Mouse (Mus musculus): Measurements from ENCODE around the gene Rnf113a2.

Gene Rnf113a2

DNA sequence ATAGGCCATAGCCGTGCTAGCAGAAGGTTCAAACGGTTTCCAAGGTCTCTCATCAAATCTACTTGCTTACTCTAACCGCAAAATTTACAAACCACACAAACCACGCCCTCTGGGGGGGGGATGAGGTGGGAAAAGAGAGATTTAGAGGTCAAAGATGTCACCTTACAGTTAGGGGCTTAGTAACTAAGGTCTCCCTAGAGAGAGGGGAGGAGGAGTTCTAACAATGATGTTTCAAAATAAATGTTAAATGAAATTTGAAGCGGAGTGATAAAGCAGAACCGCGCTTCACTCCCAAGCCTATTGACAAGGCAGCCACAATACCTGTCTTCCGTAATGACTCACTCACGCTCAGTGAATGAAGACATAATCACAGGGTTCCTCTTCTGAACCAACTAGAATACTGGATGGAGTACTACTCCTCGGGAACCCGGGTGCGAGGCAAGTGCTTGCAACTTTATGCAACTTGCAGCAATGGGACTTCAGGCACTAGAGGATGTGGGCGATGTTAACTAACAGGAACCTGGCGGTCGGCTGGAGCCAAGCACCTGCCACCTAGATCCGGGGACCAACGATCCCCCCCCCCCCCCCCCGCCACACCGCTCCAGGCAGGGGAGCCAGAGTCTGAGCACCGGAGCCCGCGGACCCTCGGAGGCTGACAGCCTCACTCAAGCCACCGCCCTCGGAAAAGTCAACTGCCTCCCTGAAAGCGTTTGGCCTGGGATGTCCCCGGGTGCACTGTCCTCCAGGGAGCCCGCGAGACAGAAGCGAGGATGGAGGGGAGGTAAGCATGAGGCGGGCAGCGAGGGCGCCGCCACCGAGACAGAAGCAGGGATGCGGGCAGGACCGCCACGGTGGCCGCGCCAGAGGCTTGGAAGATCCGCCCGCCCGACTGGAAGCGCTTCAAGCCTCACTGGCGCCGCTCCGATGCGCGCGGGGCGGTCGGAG is 8.8 kb upstream of the Rnf113a2 start:
- DNase-seq (ENCODE audit: low read depth, low spot score) = peak; percentile 36

DNA sequence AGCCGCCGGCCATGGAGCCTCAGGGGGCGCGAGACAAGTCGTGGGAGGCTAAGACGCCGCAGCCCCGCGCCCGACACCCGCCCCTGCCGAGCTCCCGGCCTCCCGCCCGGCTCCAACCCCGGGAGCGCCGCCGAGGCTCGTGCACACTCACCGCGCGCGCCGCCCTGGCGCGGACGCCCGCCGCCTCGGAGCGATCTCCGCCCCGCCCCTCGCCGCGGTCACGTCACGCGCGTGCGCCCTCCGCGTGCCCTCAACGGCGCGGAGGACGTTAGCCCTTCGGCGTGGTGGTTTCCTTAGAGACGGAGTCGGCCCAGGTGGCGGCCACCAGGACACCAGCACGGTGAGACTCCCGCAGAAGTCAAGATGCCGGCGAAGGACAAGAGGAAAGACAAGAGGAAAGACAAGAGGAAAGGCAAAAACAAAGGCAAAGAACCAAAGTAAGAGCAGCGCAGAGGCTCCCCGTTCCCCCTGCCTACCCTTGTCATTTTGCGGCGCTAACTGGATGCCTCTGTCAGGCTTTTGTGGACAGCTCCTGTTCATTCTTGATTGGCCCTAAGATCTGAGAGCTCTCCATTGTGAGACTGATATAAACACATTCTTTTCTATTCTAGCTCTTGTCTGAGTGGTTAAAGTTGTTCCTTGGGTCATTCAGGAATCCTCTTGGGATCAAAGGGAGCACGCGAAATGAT is 8.0 kb upstream of the Rnf113a2 start, which contains the start of the genes Entpd5 and Bbof1:
TSS of gene Entpd5 (minus strand) at position 211 of the 689 bp plus-strand sequence.
TSS of gene Bbof1 (plus strand) at position 253 of the 689 bp plus-strand sequence.
- peak; percentile 67 for DNase-seq (ENCODE audit: low read depth, low spot score)

- no peak for DNase-seq (ENCODE audit: low read depth, low spot score)
These were observed 568 bp downstream of the Rnf113a2 start for GRCm38 (mm10) chr12:84417605-84417922.

DNA sequence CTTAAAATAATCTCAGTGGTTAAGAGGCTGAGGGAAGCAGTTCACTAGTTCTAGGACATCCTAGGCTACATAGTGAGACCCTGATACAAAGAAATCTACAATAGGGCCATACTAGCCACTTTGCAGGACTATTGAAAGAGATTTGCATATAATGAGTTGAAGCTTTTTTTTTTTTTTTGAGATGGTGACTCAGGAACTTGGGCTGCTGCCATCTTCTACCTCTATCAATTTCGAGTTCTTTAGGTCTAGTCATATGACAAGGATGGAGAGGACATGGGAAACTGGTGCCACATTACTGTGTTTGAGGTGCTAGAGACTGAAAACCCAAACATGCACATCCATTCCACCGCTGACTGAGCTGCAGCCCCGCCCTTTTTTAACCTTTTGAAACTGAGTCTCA is 7.0 kb downstream of the Rnf113a2 start:
- peak; percentile 31 for DNase-seq (ENCODE audit: low read depth, low spot score)

- no peak for DNase-seq (ENCODE audit: low read depth, low spot score)
These were observed 12.8 kb downstream of the Rnf113a2 start for GRCm38 (mm10) chr12:84429825-84430224.

DNA sequence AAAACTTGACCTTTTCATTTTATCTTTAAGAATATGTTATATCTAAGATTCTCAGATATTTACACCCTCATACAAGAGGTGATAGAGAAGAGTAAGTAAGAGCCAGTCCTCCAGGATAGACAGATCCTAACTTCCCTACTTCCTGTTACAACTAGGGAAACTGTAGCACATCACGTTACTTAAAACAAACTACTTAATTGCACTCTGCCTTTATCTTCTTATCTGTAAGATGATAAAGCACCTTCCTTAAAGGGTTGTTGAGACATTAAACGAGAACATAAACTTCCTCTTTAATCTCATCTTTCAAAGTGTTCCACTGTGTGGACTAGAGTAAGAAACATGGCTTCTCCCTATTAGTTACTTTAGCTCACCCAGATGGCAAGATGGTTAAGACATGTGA is 21.7 kb downstream of the Rnf113a2 start:
- no peak for DNase-seq (ENCODE audit: low read depth, low spot score)

DNA sequence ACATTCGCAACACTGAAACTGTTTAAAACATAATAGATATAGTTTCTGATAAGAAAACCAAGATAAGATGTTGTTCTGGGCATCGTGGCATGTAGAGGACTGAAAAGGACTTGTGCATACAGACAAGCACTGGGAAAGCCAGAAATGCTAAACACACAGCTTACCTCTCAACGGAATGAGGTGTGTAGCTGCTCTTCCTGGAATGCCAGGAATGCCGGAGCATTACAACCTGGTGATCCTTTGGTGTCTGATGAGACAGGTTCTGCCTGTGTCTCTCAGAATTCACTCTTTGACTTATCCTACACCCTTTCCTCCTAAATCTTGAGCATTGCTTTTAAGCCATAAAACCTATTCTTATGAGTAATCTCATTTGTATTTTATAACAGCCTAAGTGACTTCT is 25.5 kb downstream of the Rnf113a2 start:
- no peak for DNase-seq (ENCODE audit: low read depth, low spot score)

DNA sequence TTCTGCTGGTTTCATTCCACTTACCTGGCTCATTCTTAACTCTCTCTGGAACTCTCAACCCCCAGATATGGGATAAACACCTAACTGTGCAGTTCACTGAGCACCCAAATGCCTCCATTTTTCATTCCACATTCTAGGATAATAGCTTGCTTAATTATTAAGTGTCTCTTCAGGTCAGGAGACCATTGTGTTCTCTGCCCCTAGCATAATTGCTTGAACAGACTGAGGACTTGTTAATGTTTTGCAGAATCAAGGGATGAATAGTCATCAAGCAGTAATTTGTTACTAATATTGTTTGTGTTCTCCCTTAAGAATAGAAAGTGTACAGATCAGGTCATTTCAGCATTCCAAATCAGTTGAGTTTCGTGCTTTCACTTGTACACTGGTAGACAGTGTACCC is 30.4 kb downstream of the Rnf113a2 start:
- no peak for DNase-seq (ENCODE audit: low read depth, low spot score)

DNA sequence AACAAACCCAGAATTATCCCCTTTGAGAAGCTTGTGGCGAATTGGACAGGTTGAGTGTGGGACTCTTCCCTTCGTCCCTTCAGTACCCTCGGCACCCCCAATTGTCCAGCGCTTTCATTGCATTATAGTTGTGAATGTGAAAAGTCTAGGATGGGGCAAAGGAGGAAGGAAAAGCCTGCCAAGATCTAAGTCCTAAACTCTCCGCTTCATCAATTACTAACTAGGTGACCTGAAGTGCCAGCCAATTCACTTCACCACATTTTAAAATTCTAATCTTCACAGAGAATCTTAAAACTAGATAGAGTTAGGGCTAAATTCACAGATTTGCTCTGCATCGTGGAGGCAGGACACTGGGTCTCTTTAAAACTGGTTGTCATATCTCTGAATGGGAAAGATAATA is 31.2 kb downstream of the Rnf113a2 start:
- DNase-seq (ENCODE audit: low read depth, low spot score) = no peak

GRCm38 (mm10) chr12:84449887-84450286 is 32.9 kb downstream of the Rnf113a2 start:
- no peak for DNase-seq (ENCODE audit: low read depth, low spot score)

DNA sequence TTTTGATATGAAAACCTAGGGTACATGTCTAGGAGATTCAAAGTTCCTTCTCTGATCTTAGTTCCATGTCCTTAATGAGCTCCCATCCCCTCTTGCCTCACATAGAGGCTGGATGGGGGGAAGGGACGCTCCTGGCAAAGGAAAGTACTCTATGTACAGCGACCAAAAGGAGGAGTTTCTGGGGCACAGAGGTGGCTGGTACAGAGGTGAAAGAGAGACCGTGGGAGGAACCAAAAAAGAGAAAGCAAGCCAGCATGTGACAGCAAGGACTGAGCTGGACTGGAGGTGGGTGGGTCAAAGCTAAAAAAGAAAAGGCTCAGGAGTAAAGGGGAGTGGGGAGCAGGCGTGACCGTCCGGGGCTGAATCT is 33.3 kb downstream of the Rnf113a2 start:
- peak; percentile 29 for DNase-seq (ENCODE audit: low read depth, low spot score)

DNA sequence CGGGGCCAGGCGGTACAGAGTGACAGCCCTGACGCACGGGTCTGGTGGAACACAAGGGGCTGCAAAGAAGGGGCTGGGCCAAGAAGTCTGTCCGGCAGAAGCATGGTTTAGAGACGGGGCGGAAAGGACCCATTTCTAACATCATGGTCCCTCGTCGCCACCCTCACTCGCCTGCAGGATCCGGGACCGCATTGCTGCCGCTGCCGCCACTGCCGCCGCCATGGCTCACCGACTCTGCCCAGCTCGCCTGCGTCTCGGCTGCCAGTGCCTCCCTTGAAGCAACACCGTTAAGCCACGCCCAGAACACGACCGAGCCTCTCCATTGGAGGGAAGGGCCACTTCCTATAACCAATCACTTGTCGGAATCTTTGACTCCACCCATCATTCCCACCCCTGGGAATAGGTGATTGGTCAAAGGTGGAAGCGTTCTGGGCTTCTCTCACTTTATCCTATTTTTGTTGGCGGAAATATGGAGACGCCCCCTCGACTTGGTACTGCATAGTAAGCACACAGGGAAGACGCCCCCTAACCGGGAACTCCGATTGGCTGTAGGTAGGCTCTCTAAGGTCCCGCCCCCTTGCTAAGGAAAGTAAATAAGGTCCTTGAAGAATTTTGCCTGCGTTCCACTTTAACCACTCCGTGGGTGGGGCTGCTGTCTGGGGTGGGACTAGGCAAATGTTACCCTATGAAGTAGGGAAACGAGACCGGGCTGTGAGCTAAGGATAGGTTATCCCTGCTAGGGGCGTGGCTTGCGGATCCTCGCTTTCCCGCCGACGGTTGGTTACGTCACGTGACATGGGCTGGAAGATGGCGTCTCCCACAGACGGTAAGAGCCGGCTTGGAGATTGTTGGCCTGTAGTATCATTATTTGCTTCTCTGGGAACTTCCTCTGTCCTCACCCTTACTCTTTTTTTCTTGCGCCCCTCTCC is 34.0 kb downstream of the Rnf113a2 start, which contains the start of the genes Aldh6a1 and Lin52:
TSS of gene Aldh6a1 (minus strand) at position 287 of the 929 bp plus-strand sequence.
TSS of gene Lin52 (plus strand) at position 705 of the 929 bp plus-strand sequence.
- DNase-seq (ENCODE audit: low read depth, low spot score) = peak; percentile 100

DNA sequence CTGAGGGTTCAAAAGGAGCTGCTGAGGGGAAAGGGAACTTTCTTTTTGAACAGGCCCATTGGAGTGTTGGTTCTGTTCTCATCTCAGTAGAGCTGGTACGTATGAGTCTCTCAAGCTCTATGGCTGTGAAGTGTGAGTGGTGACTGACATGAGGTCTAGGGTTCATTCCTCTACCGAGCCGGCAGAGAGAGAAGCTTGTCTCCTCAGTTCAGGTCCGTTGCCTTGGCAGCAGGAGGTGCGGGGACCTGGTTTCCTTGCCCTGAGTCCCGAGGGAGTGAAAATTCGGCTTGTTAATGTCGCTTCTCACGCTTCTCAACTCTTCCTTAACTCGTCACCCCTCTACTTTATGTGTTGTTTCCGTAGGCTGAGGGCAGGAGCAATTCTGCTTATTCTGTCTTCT is 34.8 kb downstream of the Rnf113a2 start:
- DNase-seq (ENCODE audit: low read depth, low spot score) = no peak

DNA sequence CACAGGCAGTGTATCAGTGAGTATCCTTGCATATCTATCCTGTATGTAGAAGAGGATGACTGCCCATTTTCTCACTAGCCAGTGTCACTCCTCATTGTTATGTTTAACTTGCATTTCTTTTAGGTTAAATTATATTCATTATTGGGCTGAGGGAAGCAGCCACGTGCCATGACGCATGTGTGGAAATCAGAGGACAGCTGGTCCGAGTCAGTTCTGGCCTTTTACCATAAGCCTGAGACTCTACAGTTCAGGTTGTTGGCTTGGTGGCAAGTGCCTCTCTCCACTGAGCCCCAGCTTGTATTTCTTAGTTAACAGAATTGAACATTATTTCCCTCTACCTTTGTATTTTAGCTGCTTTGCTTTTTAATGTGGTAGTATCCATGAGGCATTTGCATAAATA is 39.9 kb downstream of the Rnf113a2 start:
- DNase-seq (ENCODE audit: low read depth, low spot score) = no peak

DNA sequence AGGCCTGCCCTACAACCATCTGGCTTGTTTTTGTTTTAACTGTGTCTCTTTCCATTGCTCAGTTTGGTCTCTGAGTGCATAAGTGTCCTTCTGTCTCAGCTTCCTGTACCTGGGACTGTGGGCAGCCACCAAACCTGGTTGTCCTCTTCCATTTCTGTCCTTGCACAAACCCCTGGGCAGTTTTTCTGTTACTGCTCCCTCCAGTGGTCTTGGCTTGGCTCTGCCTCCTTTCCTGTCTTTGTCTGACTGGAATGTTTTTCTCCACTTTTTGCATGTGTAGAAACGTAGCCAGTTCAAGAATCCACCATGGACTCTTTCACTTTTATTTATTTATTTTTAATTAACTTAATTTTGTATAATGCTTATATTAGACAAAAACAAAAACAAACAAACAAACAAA is 42.8 kb downstream of the Rnf113a2 start:
- no peak for DNase-seq (ENCODE audit: low read depth, low spot score)

DNA sequence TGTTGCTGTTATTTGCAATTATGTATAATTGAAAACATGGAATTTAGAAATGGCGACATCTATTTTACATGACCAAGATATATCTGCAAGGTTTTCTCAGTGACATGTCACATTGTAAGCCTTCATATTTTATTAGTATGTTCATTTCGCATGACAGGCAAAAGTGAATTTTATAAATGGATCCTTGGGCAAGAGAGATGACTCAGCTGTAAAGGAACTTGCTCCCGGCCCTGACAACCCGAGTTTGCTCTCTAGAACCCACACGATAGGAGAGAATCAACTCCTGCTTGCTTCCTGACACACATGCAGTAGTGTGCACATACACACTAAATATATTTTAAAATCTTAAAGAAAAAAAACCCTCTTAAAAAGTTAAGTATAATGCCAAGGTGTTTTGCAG is 44.4 kb downstream of the Rnf113a2 start:
- DNase-seq (ENCODE audit: low read depth, low spot score) = peak; percentile 72

- DNase-seq (ENCODE audit: low read depth, low spot score) = peak; percentile 42
These were observed 45.9 kb downstream of the Rnf113a2 start for GRCm38 (mm10) chr12:84462856-84463255.

Measured in 3T3-L1 (cell line).